Mouse (Mus musculus) spleen, embryonic (tissue): ENCODE measurements around the gene Tent4a.

Experiments used
- CTCF ChIA-PET: fragments of 350-600 bp; sonication (Branson Sonifier 250); formaldehyde crosslinking; loops from one replicate; lab custom pipeline; 2022; lab: Charles Lee

Tent4a gene

DNA sequence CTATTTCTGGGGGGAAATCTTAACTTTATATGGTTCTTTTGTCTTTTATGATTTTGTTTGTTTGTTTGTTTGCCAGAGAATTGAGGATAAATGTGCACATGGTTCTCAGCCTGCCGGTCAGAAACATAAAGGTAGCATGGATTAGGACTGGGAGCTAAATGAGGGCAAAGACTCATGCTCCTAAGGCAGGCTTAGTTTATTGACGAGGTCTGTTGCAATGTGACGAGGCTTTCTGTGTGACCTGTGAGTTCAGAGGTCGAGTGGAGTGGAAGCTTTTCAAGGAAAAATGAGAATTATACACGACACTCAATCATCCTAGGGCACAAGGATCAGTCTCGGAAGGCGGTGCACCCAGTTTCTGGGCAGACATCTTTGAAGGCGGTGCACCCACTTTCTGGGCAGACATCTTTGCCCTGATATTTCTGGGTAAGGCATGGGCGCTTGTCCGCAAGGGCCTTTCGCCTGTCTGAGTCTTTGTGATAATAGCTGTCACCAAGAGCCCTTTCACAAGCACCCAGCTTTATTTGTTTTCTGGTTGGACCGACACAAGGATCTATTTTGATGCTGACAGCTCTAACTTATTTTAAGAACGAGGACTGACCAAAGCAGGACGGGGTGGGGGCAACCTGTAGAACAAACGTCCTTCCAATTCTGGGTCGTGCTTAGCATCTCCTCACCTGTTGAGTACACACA lies 13.2 kb upstream of the Tent4a start:
- CTCF ChIA-PET: no interaction called here

DNA sequence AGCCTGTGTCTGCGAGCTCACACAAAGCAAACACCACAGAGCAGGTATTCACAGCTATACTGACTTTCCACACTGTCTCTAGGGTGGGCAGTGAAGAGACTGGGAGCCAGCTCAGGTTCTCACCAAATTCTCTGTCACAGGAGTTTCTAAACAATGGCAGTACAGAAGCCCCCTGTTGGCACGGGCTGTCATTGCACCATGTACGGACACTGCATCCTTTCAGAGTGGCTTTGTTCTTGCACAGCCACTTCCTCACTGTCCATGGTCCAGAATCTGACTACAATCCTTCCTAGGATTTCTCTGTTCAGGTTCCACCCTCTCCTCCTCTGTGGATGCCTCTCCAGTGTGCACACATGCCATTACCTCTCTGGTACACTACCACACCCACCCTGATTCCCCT lies 10.6 kb upstream of the Tent4a start:
- CTCF ChIA-PET: interaction anchor here (0.6 kb wide), 1 partner anchor 938 kb away, joined by 7 read pairs; no protein-coding TSS in a partner anchor

DNA sequence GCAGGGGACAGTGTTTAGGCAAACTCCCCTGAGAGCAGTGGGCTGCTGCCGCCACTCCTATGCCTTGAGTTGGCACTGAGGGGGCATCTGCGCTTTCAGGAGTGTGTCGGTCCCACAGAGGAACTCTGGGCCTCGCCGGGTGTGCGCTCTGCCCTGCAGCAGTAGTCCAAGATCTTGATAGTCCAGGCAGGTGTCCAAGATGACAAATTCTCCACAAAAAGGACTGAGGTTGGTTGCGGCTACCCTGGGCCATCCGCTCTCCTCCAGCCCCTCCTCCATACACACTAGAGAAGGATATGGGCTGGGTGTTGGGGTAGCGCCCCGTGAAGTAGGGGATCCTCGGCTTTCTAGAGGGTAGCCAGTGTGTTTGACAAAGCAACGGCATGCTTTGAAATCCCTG lies 9.2 kb upstream of the Tent4a start:
- CTCF ChIA-PET: no interaction called here

DNA sequence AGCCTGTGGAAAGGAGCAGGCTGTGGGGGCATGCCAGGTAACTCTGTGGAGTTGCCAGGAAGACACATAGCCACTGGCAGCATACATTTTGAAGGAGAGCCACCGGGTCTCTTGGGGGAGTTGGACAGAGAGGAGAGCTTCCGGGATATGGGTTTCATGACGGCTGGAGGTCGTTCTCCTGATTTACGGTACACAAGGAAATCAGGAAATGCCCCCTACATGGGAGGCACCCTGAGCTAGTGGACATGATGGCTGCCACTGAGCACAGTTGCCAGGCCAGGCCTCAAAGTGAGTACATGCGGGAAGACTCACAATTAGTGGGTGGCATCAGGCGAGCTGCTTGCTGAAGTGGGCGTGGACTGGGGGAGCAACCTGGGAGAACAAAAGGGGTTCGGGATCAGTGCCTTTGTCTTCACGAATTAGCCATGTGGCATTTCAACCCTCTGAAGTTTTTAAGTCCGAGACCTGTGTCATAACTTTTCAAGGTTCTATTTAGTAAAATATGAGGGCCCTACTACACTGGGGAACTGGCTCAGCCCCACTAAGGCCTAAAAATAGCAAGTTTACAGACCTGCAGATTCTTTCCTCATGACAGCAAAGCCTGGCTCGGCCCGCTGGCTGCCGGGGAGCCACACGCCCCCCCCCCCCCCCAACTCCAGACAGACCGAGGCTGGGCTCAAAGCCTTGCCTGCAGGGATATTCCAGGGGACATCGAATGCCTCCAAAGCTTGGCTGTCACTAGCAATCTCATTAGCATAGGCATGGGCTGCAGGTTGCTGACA lies 8.3 kb upstream of the Tent4a start:
- CTCF ChIA-PET: interaction anchor here (1.2 kb wide), 1 partner anchor 48 kb away, joined by 3 read pairs; no protein-coding TSS in a partner anchor

DNA sequence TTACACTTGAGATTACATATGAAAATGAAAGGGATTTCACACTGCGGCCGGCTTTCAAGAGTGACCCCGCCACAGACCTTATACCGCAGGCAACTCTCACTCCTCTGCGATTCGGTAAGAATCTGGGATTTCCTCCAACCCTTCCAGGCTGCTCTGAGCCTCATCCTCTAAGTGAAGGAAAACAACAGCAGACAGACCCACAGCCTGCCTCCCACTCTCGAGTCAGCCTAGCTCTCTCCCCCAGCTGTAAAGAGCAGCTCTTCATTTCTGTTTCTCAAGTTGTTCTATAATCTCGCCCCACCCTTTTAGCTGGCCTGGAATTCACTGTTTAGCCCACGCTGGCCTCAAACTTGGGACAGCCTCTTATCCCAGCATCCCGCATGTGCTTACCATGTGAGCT lies 7.4 kb upstream of the Tent4a start:
- CTCF ChIA-PET: interaction anchor here (1.2 kb wide), 1 partner anchor 49 kb away, joined by 3 read pairs; no protein-coding TSS in a partner anchor

DNA sequence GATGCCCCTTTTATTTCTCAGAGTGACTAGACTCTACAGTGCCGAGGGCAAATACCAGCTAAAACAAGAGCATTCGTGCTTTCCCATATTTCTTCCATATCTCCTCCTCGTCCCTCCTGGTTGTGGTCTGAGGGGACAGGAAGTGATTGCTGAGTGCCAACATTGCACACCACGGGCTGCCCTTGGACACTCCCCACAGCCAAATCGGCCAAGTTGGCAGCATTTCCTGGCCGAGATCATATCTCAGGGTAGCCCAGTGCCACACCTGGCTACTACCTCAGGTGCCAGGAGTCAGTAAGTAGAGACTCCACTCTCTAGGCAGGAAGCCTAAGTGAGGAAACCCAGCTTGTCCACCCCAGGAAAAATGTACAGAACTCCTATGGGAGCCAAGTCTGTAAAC lies 6.8 kb upstream of the Tent4a start:
- CTCF ChIA-PET: no interaction called here

DNA sequence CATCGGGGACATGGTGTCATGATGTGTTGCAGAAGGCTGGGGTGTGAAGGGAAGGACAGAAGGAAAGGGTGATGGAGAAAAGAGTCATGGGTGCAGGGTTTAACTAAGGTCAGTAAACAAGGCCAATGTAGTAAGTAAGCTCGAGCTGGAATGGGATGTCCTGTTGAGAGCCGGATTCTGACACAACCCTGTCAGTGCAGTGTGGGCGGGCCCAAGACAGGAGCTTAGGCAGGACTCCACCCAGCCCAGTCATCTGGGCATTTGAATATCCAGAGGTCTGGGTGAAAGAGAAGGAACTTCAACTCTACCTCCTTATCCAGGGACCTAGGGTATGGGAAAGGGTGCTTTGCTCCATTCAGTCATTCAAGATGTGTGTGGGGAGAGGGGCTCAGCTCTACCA lies 3.9 kb upstream of the Tent4a start:
- CTCF ChIA-PET: no interaction called here

DNA sequence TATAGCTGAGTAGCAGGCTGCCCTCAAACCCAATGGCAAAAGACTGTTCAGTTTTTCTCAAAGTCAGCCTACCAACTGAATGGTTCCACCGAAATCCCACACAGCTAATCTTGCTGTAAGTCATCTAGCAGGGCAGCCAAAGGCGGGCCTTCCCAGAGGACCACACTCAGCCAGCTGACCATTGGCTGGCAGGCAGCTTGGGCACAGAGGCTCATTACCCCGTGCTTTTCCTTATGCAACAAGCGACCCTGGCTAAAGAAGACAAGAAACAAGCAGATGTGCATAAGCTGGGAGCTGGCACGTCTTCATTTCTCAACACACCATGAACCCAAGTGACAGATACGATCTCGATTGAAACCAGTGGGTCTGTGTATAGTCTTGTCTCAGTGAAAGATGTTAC lies 2.9 kb upstream of the Tent4a start:
- CTCF ChIA-PET: no interaction called here

DNA sequence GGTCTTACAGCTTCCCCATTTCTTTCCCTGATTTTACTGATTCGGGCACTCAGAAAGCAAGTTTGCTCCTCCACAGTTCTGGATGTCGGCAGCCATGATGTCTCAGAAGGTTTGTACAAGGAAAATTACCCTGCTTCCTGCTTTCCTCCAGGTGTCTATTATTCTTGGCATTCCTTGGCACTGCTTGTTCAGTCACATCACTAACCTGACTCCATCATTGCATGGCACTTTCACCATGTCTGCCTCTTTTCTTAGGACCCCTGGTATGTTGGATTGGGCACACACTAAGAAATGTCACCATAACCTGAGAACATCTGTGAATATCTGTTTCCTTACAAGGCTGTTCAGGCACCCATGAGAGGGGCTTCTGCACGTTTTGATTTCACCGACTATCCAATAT lies 1.6 kb upstream of the Tent4a start:
- CTCF ChIA-PET: interaction anchor here (0.6 kb wide), 1 partner anchor 1900 kb away, joined by 3 read pairs; no protein-coding TSS in a partner anchor

DNA sequence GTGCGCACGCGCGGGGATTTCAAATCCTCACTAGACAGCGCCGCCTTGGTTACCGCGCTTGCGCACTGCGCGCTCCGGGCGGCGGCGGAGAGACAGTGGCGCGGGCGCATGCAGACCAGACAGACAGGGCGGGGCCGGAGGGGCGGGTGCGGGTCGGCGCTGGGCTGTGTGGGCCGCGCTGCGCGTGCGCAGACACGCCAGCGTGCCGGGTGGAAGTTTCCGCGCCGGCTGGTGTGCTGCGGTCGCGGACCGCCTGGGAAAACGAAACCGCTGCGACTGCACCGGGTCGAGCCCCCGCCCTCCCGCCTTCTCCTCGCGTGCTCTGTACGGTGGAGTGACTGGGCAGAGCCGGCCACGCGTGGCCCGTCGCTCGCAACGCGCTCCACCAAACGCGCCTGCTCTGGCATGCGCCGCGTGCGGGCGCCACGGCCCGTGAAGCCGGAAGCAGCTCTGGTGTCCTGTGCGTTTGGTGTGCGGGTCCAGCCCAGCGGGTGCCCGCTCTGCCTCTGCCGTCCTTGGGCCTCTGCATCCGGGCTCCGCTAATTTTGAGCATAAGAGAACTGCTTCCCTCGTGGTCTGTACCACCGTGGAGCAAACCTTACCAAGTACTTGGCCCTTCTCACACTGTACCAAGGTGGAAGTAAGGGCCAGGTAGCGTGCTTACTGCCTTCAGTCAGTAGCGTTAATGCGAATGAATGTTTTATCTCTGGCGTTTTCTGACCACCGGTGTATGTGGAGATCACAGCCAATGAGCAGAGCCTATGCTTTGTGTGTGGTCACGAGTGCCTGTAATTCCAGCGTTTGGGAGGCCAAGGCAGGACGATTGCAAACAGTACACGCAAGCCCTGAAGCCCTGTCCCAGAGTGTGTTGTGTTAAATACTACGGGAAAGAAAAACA lies 486 bp upstream of the Tent4a start:
- CTCF ChIA-PET: no interaction called here

DNA sequence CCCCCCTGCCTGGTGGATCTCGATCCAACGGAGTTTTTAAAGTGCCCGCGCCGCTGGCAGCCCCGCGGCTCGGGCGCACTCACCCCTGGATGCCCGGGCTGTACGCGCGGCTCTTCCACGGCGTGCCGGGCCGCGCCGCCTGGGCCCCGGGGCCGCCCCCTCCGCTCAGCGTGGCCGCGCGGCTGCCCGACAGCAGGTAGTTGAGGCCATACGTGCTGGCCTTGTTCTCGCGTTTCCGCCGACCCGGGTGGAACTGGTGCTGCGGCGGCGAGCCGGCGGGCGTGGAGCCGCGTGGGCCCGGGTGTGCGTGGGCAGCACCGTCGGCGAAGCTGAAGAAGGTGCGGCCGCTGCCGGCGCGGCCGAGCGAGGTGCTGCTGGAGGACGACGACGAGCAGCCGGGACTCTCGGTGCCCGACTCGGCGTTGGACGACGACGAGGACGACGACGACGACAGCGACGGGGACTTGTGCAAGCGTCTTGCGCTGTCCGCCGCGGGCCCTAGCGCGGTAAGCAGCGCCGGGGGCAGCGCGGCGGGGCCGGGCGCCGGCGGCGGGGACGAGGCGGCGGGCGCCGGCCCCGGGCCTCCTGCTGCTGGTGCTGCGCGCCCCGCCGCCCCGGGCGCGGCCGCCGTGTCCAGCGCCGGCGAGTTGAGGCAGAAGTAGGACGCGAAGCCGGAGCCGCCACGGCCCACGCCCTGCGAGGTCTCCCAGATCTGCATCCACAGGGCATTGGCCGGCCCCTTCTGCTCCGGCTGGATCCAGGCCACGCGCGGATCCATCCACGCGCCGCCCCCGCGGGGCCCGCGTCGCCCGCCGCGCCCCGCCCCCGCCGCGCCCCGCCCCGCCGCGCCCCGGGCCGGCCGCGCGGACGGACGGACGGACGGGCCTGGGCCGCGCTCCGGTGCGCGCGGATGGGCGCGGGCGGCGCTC lies 748 bp downstream of the Tent4a start, which contains the start of gene Nsun2:
Gene Nsun2, plus strand, starts transcription at position 342 of the 929 bp plus-strand sequence.
- CTCF ChIA-PET: no interaction called here

DNA sequence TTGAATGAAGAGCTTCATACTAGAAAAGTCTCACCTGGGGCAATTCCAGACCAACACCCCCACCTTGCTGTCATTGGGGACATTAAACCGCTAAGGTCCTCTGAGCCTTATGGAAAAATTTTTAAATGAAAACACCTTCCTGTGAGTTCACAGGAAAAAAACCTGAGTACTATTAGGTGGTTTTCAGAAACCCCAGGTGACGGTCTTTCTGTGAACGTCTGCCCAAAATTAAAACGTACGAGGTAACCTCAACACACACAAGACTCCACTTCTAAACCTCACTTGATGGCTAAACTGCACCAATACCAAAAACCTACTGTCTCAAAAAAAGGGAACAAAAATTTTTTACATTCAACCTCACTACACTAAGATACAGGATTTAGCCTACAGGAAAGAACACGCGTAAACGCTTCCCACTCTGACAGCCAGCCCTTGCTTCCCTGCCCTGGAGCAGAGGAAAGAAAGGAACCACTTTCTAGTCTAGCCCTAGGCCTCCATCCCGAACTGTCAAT lies 1.5 kb downstream of the Tent4a start:
- CTCF ChIA-PET: no interaction called here

DNA sequence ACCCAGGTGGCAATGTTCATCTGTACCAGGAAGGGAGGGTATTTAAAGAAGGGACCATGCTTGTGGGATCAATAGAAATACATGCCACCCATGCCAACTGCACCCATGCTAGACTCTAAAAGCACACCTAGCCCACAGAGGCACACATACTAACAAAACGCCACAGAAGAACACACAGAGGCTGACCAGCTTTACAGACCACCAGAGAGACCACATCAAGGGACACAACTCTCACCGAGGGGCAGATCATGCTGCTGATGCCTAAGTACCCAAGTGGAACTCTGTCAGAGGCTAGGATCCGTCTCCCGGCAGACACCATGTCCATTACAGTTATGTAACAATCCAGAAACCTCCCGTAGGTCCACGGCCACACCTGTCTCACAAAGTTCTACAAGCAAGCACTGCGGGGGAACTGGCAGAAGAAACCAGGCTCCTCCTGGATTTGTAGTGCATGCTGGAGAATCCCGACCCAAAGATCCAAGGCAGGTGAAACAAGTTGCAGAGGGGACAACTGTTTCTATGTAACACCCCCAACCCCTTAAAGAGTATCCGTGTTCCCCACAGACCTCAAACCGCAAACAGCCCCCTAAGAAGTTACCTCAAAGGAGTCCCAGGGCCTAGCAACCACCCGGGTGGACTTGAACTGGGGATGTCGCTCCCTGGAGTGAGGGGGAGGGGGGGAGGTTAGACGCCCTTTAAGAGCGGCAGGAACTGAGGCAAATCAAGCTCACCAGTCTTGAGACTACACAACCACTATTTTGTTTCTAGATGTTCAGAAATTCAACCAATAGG lies 2.1 kb downstream of the Tent4a start:
- CTCF ChIA-PET: no interaction called here

DNA sequence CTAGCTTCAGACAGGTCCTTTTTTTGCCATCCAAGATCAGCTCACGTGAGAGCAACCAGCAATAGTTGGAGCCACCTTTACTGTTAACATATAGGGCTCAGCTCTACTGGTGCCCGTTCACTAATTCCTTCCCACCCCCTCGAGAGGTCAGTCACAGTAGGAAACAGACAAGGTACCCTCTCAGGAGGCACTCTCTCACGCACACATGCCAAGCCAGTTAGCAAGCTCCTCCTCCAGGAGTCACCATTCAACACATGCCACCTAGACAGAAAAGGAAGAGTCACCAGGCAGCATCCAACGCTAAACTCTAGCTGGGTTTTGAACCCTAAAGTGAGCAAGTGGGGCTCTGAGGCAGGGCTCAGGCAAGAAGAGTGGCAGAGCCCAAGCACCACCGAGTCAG lies 3.0 kb downstream of the Tent4a start:
- CTCF ChIA-PET: no interaction called here

DNA sequence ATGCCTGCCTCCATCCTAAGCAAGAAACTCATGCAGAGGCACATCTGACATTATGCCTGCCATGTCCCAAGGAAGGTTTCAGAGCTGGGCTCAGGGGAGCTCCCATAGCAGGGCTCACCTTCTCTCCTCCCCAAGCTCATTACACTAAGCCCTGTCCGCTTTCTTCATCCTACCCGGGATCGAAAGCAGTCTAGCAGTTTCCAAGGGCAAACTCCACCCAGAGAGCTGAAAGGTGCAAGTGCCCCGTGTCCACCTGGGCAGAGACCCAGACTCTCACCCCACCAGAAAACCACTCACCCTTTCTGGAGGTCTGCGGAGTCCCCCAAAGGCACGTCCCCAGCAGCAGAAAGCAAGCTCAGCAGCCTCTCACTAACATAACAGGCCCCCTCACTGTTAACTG lies 3.5 kb downstream of the Tent4a start:
- CTCF ChIA-PET: no interaction called here

DNA sequence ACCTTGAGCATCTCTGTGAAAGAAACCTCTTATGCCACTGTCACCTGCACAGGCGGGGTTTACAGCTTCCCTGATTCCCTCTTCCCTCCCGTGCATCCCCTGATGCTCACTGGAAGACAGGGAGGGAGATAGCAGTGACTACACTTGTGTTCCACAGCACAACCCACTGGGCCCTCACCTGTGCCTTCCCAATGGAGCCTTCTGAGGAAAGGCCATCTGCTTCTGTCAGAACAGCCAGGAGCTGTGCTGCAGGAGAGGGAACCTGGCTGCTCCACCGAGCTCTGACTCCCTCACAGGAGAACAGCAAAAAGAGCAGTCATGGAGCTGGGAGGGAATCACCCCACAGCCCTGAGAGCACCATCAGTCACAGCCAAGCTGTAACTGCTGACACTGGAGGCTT lies 4.3 kb downstream of the Tent4a start:
- CTCF ChIA-PET: no interaction called here

DNA sequence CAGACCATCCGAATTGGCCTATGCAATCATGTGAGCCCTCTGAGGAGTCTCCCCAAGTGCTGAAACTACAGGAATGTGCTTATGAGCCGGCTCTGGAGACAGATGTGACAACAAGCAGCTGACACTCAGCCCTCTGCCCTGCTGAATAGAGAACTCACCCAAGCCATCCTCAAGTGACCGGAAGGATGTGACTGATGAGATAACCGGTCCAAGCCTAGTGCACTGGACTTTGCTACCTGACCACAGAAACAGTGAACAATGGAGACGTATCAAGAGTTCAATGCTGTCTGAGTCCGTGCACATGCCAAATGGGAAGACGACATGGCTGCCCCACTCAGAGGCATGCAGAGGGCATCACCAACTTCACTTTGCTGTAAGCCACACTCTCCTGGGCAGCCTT lies 5.9 kb downstream of the Tent4a start:
- CTCF ChIA-PET: no interaction called here

DNA sequence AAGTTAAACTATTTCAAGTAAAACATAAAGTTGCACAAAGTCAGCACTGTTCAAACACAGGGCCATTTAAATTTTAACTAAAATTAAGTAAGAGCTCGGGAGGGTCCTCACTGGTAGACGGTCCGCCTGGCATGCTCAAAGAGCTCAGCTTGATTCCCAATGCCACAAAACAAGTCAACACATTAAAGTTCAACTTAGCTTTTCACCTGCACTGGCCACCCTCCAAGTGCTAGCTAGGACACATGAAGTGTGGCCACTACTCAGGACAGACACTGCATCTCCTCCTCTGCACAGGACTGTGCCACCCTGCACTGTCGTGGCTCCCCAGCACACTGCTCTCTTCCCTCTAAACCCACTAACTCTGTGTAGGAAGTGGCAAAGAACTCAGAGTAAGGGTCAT lies 8.6 kb downstream of the Tent4a start:
- CTCF ChIA-PET: no interaction called here

DNA sequence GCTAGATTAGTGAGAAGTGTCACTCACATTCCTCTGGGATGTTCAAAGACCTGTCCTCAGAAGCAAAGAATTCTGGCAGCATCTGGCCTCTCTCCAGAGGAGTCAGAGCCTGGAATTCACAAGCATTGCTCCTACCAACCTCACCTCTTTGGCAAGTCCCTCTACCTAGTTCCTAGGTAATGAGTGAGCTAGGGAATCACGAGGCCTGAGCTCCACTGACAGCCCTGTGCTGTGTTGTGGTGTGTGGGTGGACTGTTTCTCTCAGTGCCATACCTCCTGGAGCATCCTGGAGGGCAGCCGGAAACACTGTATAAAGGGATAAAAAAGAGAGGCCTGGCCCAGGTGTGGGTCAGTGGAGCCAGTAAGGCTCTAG lies 10.3 kb downstream of the Tent4a start:
- CTCF ChIA-PET: no interaction called here
